Mouse (Mus musculus): ENCODE measurements around the gene Naaa. TPM values are rescaled to one million over a fixed set of nuclear protein-coding genes. Genes with fewer than 3 reads are reported as not detected.

The Naaa gene
- total and polyA plus RNA-seq, 2 experiments from 2014 or later: 7.5 to 9.7 TPM

DNA sequence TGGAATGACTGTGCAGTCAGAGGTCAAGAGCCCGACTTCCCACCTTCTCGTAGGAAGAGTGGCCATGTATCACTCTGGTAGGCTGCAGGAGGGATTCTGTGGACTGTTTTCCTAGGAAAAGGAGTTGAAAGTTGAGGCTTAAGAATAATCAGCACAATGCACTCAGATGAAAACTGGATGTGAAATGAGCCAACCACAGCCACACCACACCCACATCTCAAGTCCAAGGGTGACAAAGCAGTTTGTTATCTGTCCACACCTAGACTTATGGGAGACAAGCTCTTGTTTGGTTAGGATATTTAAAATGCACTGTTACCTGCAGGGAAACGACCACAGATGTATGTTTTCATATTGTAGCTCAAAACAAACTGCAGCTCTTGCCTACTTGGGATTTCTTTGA is 5.1 kb upstream of the Naaa start:
- Histone ChIP-seq H3K36me3 (replicated peaks; ENCODE audit: control insufficient read depth, insufficient read depth, low read length) (peaks cover 32% of the 10 kb centered on the region), H3K9me3 (replicated peaks; ENCODE audit: control insufficient read depth, low read length) (no peaks in the 10 kb centered on the region), H3K4me2 (ENCODE audit: low read depth, low read length) (no peak overlapping the region), H3K4me3 (ENCODE audit: low read depth, low read length) (no peak overlapping the region), H3K4me1 (ENCODE audit: control insufficient read depth, insufficient read depth) (peaks cover 19% of the 10 kb centered on the region), H3K27me3 (ENCODE audit: control insufficient read depth, insufficient read depth, low read length) (no peaks in the 10 kb centered on the region), H3K27ac (ENCODE audit: low read depth) (peak overlapping the region; percentile 51), H3K9ac (replicated peaks; ENCODE audit: low read depth, low read length) (no peak overlapping the region)
- 34% methylated on average over 3 of the region's 3 CpGs for WGBS
- TF ChIP-seq EP300 (IDR thresholded peaks at IDR 0.05; ENCODE audit: low read depth) (no peak), CTCF (IDR thresholded peaks at IDR 0.05; ENCODE audit: low read depth) (no peak)
- no peak for DNase-seq (ENCODE audit: low spot score)
- no peak for ATAC-seq (ENCODE audit: insufficient read depth, low read depth)

DNA sequence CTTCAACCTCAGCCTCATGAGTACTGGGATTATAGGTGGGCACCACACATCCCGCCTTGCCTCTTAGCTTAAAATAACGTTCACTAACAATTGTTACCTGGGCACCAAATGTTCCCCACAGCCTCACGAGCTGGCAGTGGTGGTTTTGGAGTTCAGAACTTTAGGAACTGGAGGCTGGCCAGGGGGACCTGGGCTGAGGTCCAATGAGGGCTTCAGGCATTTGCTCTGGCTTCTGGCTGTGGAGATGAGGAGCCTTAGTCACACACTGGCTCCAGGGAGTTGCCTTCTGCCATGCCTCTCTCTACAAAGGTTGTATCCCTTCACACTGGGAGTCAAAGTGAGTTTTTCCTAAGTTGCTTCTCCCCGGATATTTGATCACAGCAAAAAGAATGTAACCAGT is 4.6 kb upstream of the Naaa start:
- WGBS: 33% methylated on average over 4 of the region's 4 CpGs
- TF ChIP-seq EP300 (IDR thresholded peaks at IDR 0.05; ENCODE audit: low read depth) (no peak), CTCF (IDR thresholded peaks at IDR 0.05; ENCODE audit: low read depth) (no peak)
- Histone ChIP-seq H3K4me3 (ENCODE audit: low read depth, low read length) (no peak overlapping the region), H3K4me1 (ENCODE audit: control insufficient read depth, insufficient read depth) (peaks cover 19% of the 10 kb centered on the region), H3K9me3 (replicated peaks; ENCODE audit: control insufficient read depth, low read length) (no peaks in the 10 kb centered on the region), H3K9ac (replicated peaks; ENCODE audit: low read depth, low read length) (no peak overlapping the region), H3K4me2 (ENCODE audit: low read depth, low read length) (no peak overlapping the region), H3K27ac (ENCODE audit: low read depth) (peak overlapping the region; percentile 51), H3K27me3 (ENCODE audit: control insufficient read depth, insufficient read depth, low read length) (no peaks in the 10 kb centered on the region), H3K36me3 (replicated peaks; ENCODE audit: control insufficient read depth, insufficient read depth, low read length) (peaks cover 26% of the 10 kb centered on the region)
- ATAC-seq (ENCODE audit: insufficient read depth, low read depth): peak; percentile 45; the same call in 1 of the 2 replicates
- DNase-seq (ENCODE audit: low spot score): peak; percentile 44

DNA sequence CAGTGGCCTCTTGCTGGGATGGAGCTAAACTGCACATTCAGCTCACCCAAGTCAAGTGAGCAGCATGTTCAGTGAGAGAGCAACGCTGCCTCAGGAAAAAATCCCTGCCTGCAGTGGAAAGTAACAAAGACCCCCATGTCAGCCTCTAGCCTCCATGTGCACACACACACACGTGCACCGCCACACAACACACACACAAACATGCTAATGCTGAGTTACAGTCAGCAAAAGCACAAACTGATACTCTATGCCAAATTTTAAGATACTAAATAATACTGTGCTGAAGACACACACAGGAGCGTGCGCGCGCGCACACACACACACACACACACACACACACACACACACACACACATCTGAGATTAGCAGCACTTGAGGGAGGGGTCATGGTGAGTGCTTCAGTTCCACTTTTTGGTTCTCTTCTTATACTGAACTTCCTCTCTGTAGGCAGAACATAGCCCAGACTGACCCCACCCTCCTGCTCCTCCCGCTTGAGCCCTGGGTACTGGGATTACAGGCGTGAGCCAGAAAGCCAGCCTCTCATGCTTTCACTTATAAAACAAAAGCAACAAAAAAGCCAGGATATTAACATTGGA is 1.1 kb upstream of the Naaa start:
- ATAC-seq (ENCODE audit: insufficient read depth, low read depth) (no peak), DNase-seq (ENCODE audit: low spot score) (no peak)
- no peaks in the 10 kb centered on the region for H3K36me3 ChIP-seq (replicated peaks; ENCODE audit: control insufficient read depth, insufficient read depth, low read length)
- WGBS: 90% methylated on average over 10 of the region's 10 CpGs
- H3K27ac ChIP-seq (ENCODE audit: low read depth): no peak overlapping the region
- no peak overlapping the region for H3K9ac ChIP-seq (replicated peaks; ENCODE audit: low read depth, low read length)
- TF ChIP-seq EP300 (IDR thresholded peaks at IDR 0.05; ENCODE audit: low read depth) (no peak), CTCF (IDR thresholded peaks at IDR 0.05; ENCODE audit: low read depth) (no peak)
- H3K4me2 ChIP-seq (ENCODE audit: low read depth, low read length): no peak overlapping the region
- H3K27me3 ChIP-seq (ENCODE audit: control insufficient read depth, insufficient read depth, low read length): no peaks in the 10 kb centered on the region; the same call in 1 of the 2 replicates
- peaks cover 19% of the 10 kb centered on the region for H3K4me1 ChIP-seq (ENCODE audit: control insufficient read depth, insufficient read depth)
- H3K4me3 ChIP-seq (ENCODE audit: low read depth, low read length): no peak overlapping the region
- no peaks in the 10 kb centered on the region for H3K9me3 ChIP-seq (replicated peaks; ENCODE audit: control insufficient read depth, low read length)

DNA sequence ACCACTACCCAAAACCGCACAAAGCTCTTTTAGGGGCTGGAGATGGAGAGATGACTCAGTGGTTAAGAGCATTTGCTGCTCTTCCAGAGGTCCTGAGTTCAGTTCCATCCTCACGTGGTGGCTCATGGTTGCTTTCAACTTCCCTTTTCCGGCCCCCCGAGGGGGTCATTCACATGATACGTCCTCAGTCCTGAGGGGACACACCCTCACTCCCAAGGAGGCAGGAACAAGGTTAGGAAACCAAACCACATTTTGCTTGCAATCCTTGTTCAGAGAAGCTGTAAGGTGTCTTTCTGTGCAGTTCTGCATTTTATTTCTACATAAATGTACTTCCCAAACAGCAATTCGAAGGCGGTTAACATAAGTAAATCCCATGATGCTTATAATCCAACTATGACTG is 7.5 kb downstream of the Naaa start:
- Histone ChIP-seq H3K36me3 (replicated peaks; ENCODE audit: control insufficient read depth, insufficient read depth, low read length) (no peaks in the 10 kb centered on the region), H3K4me1 (ENCODE audit: control insufficient read depth, insufficient read depth) (no peaks in the 10 kb centered on the region), H3K4me3 (ENCODE audit: low read depth, low read length) (no peak overlapping the region), H3K27me3 (ENCODE audit: control insufficient read depth, insufficient read depth, low read length) (no peaks in the 10 kb centered on the region), H3K9ac (replicated peaks; ENCODE audit: low read depth, low read length) (no peak overlapping the region), H3K4me2 (ENCODE audit: low read depth, low read length) (no peak overlapping the region), H3K9me3 (replicated peaks; ENCODE audit: control insufficient read depth, low read length) (no peaks in the 10 kb centered on the region), H3K27ac (ENCODE audit: low read depth) (no peak overlapping the region)
- TF ChIP-seq CTCF (IDR thresholded peaks at IDR 0.05; ENCODE audit: low read depth): no peak
- no peak for TF ChIP-seq EP300 (IDR thresholded peaks at IDR 0.05; ENCODE audit: low read depth)
- WGBS: 71% methylated on average over 7 of the region's 7 CpGs
- ATAC-seq (ENCODE audit: insufficient read depth, low read depth) (no peak), DNase-seq (ENCODE audit: low spot score) (no peak)

DNA sequence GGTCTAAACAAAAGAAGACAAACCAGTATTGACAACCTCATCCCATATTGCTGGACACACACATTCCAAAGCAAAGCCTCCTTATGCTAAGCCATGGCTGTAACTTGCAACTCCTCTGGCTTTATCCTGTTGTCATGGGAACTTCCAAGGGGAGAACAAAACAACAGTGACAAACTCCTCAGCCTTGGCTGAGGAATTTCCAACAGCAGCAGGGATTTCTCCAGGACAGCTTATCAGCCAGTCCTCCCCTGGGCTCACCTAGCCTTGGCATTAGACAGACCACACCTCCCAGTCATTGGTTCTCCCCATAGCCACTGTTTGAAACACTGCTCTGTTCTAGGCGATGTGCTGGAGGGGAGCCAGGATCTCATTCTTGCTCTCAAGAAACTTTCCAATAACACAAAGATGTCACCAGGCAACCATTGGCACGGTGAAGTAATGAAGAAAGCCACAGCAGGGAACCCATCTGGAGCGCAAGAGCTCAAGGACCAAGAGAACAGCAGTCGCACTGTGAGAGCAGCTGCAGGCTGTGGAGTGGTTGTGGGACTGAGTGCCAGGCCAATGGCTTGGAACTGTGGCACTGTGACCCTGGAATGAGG is 14.1 kb downstream of the Naaa start:
- no peak overlapping the region for H3K9ac ChIP-seq (replicated peaks; ENCODE audit: low read depth, low read length)
- no peak overlapping the region for H3K4me2 ChIP-seq (ENCODE audit: low read depth, low read length)
- 11% methylated on average over 4 of the region's 4 CpGs for WGBS
- 0 out of 2 replicates have a peak, but pooled peaks cover 11% of the 10 kb centered on the region for H3K4me1 ChIP-seq (ENCODE audit: control insufficient read depth, insufficient read depth)
- ATAC-seq (ENCODE audit: insufficient read depth, low read depth) (peak; percentile 92), DNase-seq (ENCODE audit: low spot score) (peak; percentile 88)
- H3K4me3 ChIP-seq (ENCODE audit: low read depth, low read length): no peak overlapping the region
- no peaks in the 10 kb centered on the region for H3K9me3 ChIP-seq (replicated peaks; ENCODE audit: control insufficient read depth, low read length)
- 0 out of 2 replicates have a peak overlapping the region, but pooled peaks have one; percentile 11 for H3K27ac ChIP-seq (ENCODE audit: low read depth)
- TF ChIP-seq CTCF (IDR thresholded peaks at IDR 0.05; ENCODE audit: low read depth) (no peak), EP300 (IDR thresholded peaks at IDR 0.05; ENCODE audit: low read depth) (no peak)
- H3K36me3 ChIP-seq (replicated peaks; ENCODE audit: control insufficient read depth, insufficient read depth, low read length): no peaks in the 10 kb centered on the region
- H3K27me3 ChIP-seq (ENCODE audit: control insufficient read depth, insufficient read depth, low read length): no peaks in the 10 kb centered on the region
